Mouse (Mus musculus): ENCODE data around the gene Dll3. TPM values are rescaled to one million over a fixed set of nuclear protein-coding genes. Genes with fewer than 3 reads are reported as not detected.

The Dll3 gene
- 20.4 and 21.8 TPM in 2 replicates for polyA plus RNA-seq (2015; fragmentation: Nextera tagmentation; extraction: Ambion mirVana)

DNA sequence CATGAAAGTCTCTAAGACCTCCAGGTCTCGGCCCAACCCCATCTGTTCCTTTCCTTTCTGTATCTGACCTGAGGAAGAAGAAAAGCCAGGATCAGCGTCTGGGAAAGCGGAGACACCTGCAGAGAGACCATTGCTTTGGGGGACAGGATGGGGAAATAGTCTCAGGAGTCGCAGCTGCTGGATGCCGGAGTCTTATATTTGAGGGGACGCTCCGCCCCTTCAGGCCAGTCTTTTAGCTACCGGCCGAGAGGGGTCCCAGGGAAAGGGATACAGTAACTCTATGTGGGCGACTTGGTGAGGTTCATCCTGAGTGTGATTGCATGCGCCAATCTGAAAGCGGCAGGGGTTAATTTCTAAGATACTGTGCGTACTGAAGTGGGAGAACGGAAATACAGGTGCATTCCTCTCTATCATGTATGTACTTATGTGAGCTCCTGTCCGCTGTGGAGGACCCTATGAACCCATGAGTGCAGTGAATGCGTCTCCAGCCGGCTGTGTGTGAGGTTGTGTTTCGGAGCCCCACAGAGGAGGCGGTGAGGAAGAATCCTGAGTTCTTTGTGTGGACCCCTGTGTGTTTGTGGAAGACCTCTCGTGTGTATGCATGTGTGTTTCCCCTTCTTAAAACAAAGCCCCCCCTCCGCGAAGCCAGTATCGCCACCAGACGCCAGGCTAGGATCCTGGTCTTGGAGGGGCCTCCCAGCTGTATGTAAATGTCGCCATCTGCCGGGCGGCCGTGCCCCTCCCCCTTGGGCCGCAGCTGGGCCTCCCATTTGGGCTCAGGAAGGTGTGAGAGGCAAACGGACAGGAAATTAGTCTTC lies at the start of gene Dll3:
Gene Dll3 (minus strand): TSS at position 623 of the 818 bp plus-strand sequence.

DNA sequence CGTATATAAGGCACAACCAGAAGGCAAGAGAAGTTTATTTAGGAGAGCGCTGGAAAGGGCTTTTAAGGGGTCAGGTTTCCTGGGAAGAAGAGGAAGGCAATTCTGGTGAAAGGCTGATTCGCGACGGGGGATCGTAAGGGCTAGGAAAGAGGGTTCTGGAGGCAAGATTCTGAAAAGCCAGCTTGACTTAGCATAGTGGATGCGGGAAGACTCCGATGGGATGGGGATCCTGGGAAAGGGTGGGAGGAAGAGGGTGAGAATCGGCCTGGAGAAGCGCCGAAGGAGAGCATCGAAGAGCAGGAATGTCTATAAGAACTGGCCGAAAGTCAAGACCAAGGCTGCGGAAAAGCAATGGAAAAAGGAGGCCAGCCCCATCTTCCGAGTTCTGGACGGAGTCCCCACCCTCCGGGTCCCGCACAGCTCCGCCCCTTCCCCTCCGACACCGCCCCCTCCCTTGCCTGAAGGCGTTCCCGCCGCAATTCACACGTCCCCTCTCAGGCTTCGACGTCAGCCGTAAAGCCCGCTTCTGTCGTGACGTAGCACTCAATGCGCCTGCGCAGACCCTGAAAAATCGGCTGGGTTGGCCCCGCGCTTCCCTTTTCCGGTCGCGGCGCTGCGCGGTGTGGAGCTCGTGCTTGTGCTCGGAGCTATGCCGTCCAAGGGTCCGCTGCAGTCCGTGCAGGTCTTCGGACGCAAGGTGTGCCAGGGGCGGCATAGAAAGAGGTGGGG lies 48.3 kb upstream of the Dll3 start, which contains the start of gene Rps16:
Gene Rps16 (plus strand): TSS at position 498 of the 729 bp plus-strand sequence.

DNA sequence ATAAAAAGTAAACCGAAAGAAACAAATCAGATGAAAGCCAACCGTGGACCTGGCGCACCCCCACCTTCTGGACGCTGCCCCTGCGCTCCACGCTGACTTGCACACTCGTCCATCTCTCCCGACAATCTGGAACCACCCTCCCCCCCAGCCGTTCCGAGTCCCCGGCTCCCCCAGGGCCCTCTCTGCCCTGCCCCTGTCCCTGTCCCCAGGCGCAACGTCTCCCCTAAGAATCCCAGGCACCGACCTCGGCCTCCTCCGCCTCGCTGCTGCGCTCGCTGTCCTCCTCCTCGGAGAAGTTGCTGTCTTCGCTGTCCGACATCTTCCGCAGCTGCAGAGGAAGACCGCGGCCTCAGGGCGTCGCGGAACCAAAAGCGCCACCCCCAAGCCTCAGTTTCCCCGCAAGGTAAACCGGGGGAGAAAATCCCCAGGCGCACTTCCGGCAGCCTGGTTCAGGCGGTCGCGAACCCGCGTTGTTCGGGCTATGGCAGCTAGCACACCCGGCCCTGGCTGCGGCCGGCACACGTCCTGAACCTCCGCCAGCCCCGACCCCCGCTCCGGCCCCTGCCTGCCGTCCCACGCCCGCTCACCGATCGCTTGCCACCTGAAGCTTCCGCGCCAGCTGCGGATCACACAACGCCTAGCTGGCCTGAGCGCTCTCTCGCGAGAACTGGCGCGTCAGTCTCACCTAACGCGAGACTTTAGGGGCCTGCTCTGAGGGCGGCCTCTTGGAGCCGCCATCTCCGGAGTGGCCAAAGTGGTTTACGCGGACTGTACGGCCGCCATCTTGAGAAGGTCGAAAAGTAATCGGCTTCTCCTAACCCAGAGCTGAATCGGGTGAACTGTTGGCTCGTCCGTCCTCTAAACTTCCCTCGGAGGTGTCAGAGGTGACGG lies 36.3 kb upstream of the Dll3 start, which contains the start of gene Supt5:
Gene Supt5 (minus strand): TSS at position 639 of the 891 bp plus-strand sequence.

DNA sequence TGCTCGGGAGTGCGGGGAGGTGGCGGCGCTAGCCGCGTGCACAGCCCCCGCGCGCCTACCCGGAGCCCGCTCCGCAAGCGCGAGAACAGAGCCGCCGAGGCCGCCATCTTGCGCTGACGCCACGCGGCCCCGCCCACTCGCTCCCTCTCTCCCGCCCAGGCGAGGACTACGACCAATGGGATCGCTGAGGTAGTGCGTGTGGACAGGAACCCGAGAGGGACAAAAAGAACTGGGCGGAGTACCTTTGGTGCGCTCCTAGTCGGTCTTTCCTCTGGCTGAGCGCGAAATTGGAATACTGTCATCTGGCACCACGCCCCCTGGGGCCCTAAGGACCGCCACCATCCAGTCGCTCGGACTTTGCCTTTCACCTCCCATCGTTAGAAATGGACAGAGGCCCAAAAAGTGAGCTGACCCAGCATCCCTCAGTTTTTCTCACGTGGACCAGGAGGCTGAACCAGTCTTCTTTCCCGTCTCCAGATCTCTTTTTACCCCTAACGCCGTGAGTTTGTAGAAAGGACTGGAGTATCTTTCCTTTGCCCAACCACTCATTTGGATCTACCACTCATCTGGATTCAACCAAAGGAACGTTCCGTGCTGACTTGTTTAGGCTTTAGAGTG lies 10.0 kb upstream of the Dll3 start, which contains the start of gene Timm50:
Gene Timm50 (minus strand): TSS at position 147 of the 618 bp plus-strand sequence.

DNA sequence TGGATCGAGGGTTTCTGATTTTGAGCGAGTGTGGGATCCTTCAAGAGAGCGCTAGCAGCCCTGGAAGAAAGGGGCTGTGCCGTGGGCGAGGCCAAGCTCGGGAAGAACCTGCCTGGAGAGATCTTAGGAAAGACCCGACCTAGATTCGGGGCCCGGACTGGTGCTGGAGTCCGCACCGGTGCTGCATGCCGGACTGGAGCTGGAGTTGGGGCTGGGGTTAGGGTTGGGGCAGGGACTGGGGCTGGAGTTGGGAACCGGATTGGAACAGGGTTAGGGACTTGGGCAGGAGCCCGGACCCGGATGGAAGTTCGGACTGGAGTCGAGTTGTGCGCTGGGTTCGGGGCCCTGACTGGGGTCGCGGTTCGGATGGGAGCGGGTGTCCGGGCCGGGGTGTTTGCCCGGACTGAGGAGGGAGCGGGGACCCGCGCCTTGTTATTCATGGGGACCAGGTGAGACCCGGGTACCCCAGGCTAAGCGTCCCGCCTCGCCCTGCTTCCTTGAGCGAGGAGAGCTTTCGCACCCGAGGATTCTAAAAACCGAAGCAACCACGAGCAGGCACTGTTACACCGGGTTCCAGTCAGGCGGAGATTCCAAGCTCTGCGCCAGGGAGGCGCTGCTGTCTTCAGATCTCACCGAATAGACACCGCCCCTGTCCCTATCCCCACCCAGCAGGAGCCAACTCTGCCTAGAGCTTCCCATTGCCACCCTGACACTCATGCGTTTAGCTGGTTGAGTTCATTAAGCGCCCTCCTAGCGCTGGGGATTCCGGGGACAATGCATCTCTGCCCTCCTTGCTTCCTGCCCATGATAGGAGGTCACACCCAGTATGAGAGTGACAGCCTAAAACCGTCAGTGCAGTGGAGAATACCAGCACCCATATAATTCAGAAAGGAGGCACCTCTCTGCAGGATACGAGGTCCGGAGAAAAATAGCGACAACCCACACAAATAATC lies 11.1 kb downstream of the Dll3 start, which contains the start of gene Selenov:
Gene Selenov (minus strand): TSS at position 549 of the 953 bp plus-strand sequence.

DNA sequence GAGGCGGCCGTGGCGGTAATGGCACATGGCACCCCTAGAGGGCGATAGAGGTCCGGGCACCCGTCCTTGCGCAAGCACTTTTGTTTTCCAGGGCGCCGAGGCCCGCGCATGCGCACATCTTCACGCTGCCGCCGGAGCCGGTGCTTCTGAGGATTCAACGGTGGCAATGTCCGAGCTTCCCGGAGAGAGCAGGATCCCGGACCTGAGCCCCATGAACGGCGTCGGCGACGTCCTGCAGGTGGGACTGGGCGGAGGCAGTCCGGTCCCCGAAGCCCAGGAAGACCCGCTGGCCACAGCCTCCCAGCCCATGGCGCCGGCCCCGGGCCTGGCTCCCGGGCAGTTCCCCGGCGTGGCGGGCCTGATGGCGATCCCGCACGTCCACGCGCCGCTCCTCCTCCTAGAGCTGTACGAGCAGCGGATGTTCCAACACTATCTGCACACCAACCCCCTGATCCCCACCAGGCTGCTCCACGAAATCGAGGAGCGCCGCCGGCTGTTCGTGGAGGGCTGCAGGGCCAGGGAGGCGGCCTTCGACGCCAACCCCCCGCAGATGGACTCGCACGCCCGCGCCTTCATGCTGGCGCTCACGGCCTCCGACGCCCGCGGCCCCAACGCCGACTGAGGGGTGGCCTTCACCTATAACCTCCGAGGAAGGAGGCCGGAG lies 24.3 kb downstream of the Dll3 start, which contains the start of gene Eid2b:
Gene Eid2b (plus strand): TSS at position 125 of the 664 bp plus-strand sequence.

DNA sequence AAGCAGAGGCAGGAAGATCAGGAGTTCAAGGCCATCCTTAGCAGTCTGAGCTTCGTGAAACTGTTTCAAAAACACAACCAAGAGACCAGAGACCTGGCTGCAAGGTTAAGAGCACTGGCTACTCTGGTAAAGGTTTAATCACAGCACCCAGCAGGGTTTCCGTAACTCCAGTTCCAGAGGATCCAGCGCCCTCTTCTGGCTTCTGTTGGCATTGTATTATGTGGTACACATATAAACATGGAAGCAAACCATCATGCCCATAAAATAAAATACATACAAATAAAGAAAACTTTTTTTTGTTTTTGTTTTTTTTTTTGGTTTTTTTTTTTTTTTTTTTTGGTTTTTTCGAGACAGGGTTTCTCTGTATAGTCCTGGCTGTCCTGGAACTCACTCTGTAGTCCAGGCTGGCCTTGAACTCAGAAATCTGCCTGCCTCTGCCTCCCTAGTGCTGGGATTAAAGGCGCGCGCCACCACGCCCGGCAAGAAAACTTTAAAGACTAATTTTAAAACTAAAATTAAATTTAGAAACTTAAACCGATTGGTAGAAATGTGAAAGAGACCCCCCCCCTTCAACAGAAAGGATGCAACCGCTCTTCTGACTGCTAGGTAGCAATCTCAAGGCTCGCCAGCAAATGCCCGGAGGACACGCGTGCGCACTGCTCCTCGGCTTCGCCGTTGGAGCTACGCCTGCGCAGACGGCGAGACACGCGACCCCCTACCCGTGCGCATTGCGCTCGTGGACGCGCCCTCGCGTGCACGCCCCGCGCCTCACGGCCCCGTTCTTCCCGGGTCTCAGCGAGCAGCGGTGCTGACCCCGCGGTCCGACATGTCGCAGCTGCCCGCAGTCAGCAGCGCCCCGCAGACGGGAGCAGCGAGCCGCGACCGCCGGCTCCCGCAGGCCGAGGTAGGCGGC lies 34.7 kb downstream of the Dll3 start, which contains the start of gene Eid2:
Gene Eid2 (plus strand): TSS at position 753 of the 913 bp plus-strand sequence.

Other genes with a start within 250 kb of the Dll3 start
- 0.98 and 1.0 TPM in 2 replicates for gene Fcgbp, start 231.0 kb downstream of the Dll3 start, polyA plus RNA-seq (2015; fragmentation: Nextera tagmentation; extraction: Ambion mirVana)
- gene 9530053A07Rik, start 172.8 kb downstream of the Dll3 start, polyA plus RNA-seq (2015; fragmentation: Nextera tagmentation; extraction: Ambion mirVana), result 0.06 and 0.09 TPM in 2 replicates
- 61.6 and 68.4 TPM in 2 replicates for gene Fbl, start 132.5 kb downstream of the Dll3 start, polyA plus RNA-seq (2015; fragmentation: Nextera tagmentation; extraction: Ambion mirVana)
- 10.0 and 11.1 TPM in 2 replicates for gene Dyrk1b, start 122.8 kb downstream of the Dll3 start, polyA plus RNA-seq (2015; fragmentation: Nextera tagmentation; extraction: Ambion mirVana)
- 32.0 and 49.2 TPM in 2 replicates for gene Eid2, start 34.4 kb downstream of the Dll3 start, polyA plus RNA-seq (2015; fragmentation: Nextera tagmentation; extraction: Ambion mirVana)
- gene Eid2b, start 24.5 kb downstream of the Dll3 start, polyA plus RNA-seq (2015; fragmentation: Nextera tagmentation; extraction: Ambion mirVana), result 43.2 and 45.7 TPM in 2 replicates
- 5.1 and 6.7 TPM in 2 replicates for gene Selenov, start 11.1 kb downstream of the Dll3 start, polyA plus RNA-seq (2015; fragmentation: Nextera tagmentation; extraction: Ambion mirVana)
- 109 and 129 TPM in 2 replicates for gene Timm50, start 9.8 kb upstream of the Dll3 start, polyA plus RNA-seq (2015; fragmentation: Nextera tagmentation; extraction: Ambion mirVana)
- 64.4 and 73.7 TPM in 2 replicates for gene Supt5, start 36.5 kb upstream of the Dll3 start, polyA plus RNA-seq (2015; fragmentation: Nextera tagmentation; extraction: Ambion mirVana)
- gene Rps16, start 48.4 kb upstream of the Dll3 start, polyA plus RNA-seq (2015; fragmentation: Nextera tagmentation; extraction: Ambion mirVana), result 524 and 613 TPM in 2 replicates
- 10.8 and 13.7 TPM in 2 replicates for gene Plekhg2, start 70.4 kb upstream of the Dll3 start, polyA plus RNA-seq (2015; fragmentation: Nextera tagmentation; extraction: Ambion mirVana)
- gene Zfp36, start 78.0 kb upstream of the Dll3 start, polyA plus RNA-seq (2015; fragmentation: Nextera tagmentation; extraction: Ambion mirVana), result 3.9 and 4.1 TPM in 2 replicates
- 48.8 and 49.0 TPM in 2 replicates for gene Med29, start 90.5 kb upstream of the Dll3 start, polyA plus RNA-seq (2015; fragmentation: Nextera tagmentation; extraction: Ambion mirVana)
- gene Paf1, start 90.7 kb upstream of the Dll3 start, polyA plus RNA-seq (2015; fragmentation: Nextera tagmentation; extraction: Ambion mirVana), result 75.7 and 90.9 TPM in 2 replicates
- 6.6 and 8.3 TPM in 2 replicates for gene Gmfg, start 135.2 kb upstream of the Dll3 start, polyA plus RNA-seq (2015; fragmentation: Nextera tagmentation; extraction: Ambion mirVana)
- gene Lrfn1, start 149.7 kb upstream of the Dll3 start, polyA plus RNA-seq (2015; fragmentation: Nextera tagmentation; extraction: Ambion mirVana), result 20.6 and 22.6 TPM in 2 replicates
- not detected in 2 replicates for gene Ifnl2, start 208.2 kb upstream of the Dll3 start, polyA plus RNA-seq (2015; fragmentation: Nextera tagmentation; extraction: Ambion mirVana)
- not detected in 2 replicates for gene Ifnl3, start 220.6 kb upstream of the Dll3 start, polyA plus RNA-seq (2015; fragmentation: Nextera tagmentation; extraction: Ambion mirVana)
- gene Sycn, start 238.6 kb upstream of the Dll3 start, polyA plus RNA-seq (2015; fragmentation: Nextera tagmentation; extraction: Ambion mirVana), result not detected in 2 replicates
- gene Nccrp1, start 245.0 kb upstream of the Dll3 start, polyA plus RNA-seq (2015; fragmentation: Nextera tagmentation; extraction: Ambion mirVana), result 0.39 and 0.80 TPM in 2 replicates

All from neural tube, postnatal 0 days (tissue).